Mouse (Mus musculus) MEL (cell line): Measurements from ENCODE around the gene Cd247. TPM values are rescaled to one million over a fixed set of nuclear protein-coding genes. Genes with fewer than 3 reads are reported as not detected.
"Not testable (repeated sequence)": the region's sequence is repeated elsewhere in the genome, so short reads cannot be mapped to it uniquely, and the experiment has no call there.

Source experiments
- DNase-seq: peaks from one replicate; pipeline ENCODE4 v3.0.0; 2011; ENCODE audit warnings: low read depth, low spot score
- H3K27ac ChIP-seq: 2 replicates; pipeline ENCODE4 v1.5.1; 2012; ENCODE audit warnings: low read depth, mild to moderate bottlenecking, control low read depth, low read length, moderate library complexity; ENCODE audit not compliant: control insufficient read depth
- H3K27me3 ChIP-seq, 2 experiments: fragments of 150-350 bp in 1 of 2; sonication (generic) in 1 of 2; 2 replicates each; pipeline ENCODE4 v1.6.1; 2012; ENCODE audit warnings: low read length in 2 of 2, mild to moderate bottlenecking in 2 of 2, improper control_type of control experiment in 1 of 2, moderate library complexity in 1 of 2; ENCODE audit not compliant: insufficient read depth in 2 of 2, control insufficient read depth in 1 of 2
- H3K36me3 ChIP-seq, 2 experiments: 2 replicates each; pipeline ENCODE4 v1.6.1; 2012 to 2014; ENCODE audit warnings: low read length in 2 of 2, improper control_type of control experiment in 1 of 2, inconsistent platforms in 1 of 2, mild to moderate bottlenecking in 1 of 2; ENCODE audit not compliant: insufficient read depth in 2 of 2, control insufficient read depth in 1 of 2
- H3K4me1 ChIP-seq, 2 experiments: fragments of 150-350 bp in 1 of 2; sonication (generic) in 1 of 2; 2 replicates each; pipeline ENCODE4 v1.6.1; 2012; ENCODE audit warnings: low read length in 2 of 2, improper control_type of control experiment in 1 of 2, mild to moderate bottlenecking in 1 of 2; ENCODE audit not compliant: insufficient read depth in 2 of 2, control insufficient read depth in 1 of 2
- H3K4me3 ChIP-seq, 2 experiments: fragments of 150-350 bp in 1 of 2; sonication (generic) in 1 of 2; 2 replicates each; pipeline ENCODE4 v1.5.1; 2012; ENCODE audit warnings: low read depth in 2 of 2, low read length in 2 of 2, mild to moderate bottlenecking in 2 of 2, moderate library complexity in 2 of 2, control low read depth in 1 of 2, improper control_type of control experiment in 1 of 2; ENCODE audit not compliant: control insufficient read depth in 1 of 2, insufficient read depth in 1 of 2
- H3K79me2 ChIP-seq: 2 replicates; pipeline ENCODE4 v1.6.1; 2012; ENCODE audit warnings: mild to moderate bottlenecking, low read length, moderate library complexity; ENCODE audit not compliant: control insufficient read depth, poor library complexity, insufficient read depth
- H3K9ac ChIP-seq: 2 replicates; pipeline ENCODE4 v1.6.1; 2012; ENCODE audit warnings: low read depth, mild to moderate bottlenecking, control low read depth, low read length, moderate library complexity; ENCODE audit not compliant: control insufficient read depth, poor library complexity, severe bottlenecking
- H3K9me3 ChIP-seq: fragments of 150-350 bp; sonication (generic); replicated peaks from 2 replicates; pipeline ENCODE4 v1.6.1; 2012; ENCODE audit warnings: mild to moderate bottlenecking, low read length, improper control_type of control experiment, moderate library complexity; ENCODE audit not compliant: insufficient read depth
- BHLHE40 ChIP-seq: IDR thresholded peaks from 2 replicates; pipeline ENCODE4 v1.6.1; 2012; ENCODE audit warnings: low read depth, mild to moderate bottlenecking, inconsistent platforms, low read length, improper control_type of control experiment, borderline replicate concordance
- CHD1 ChIP-seq: IDR thresholded peaks from 2 replicates; pipeline ENCODE4 v1.6.1; 2012; ENCODE audit warnings: low read depth, mild to moderate bottlenecking, inconsistent platforms, low read length, improper control_type of control experiment
- CTCF ChIP-seq, 3 experiments: IDR thresholded peaks in 2 of 3; conservative IDR thresholded peaks in 1 of 3; 2 replicates each; pipeline ENCODE4 v1.5.1; 2011 to 2012; ENCODE audit warnings: low read length in 3 of 3, low read depth in 2 of 3, mild to moderate bottlenecking in 2 of 3, improper control_type of control experiment in 1 of 3, inconsistent platforms in 1 of 3, mixed read lengths in 1 of 3, moderate library complexity in 1 of 3; ENCODE audit not compliant: control insufficient read depth in 1 of 3, insufficient read depth in 1 of 3, poor library complexity in 1 of 3, severe bottlenecking in 1 of 3
- ELF1 ChIP-seq: IDR thresholded peaks from 2 replicates; pipeline ENCODE4 v1.6.1; 2014; ENCODE audit warnings: low read depth, mild to moderate bottlenecking, inconsistent platforms, low read length, improper control_type of control experiment, moderate library complexity
- EP300 ChIP-seq, 2 experiments: IDR thresholded peaks; 2 replicates each; pipeline ENCODE4 v1.6.1; 2011; ENCODE audit warnings: improper control_type of control experiment in 2 of 2, low read length in 2 of 2, low read depth in 1 of 2, mild to moderate bottlenecking in 1 of 2
- GATA1 ChIP-seq: IDR thresholded peaks from 2 replicates; pipeline ENCODE4 v1.6.1; 2011; ENCODE audit warnings: low read depth, low read length, improper control_type of control experiment
- KAT2A ChIP-seq: conservative IDR thresholded peaks from 2 replicates; pipeline ENCODE4 v1.6.1; 2012; ENCODE audit warnings: low read depth, low read length, improper control_type of control experiment, inconsistent platforms
- MAX ChIP-seq: IDR thresholded peaks from 2 replicates; pipeline ENCODE4 v1.6.1; 2011; ENCODE audit warnings: low read length, improper control_type of control experiment
- MAZ ChIP-seq: IDR thresholded peaks from 2 replicates; pipeline ENCODE4 v1.6.1; 2012; ENCODE audit warnings: low read depth, mild to moderate bottlenecking, inconsistent platforms, low read length, improper control_type of control experiment
- MXI1 ChIP-seq: IDR thresholded peaks from 2 replicates; pipeline ENCODE4 v1.6.1; 2011; ENCODE audit warnings: mild to moderate bottlenecking, low read depth, low read length, improper control_type of control experiment
- MYC ChIP-seq: IDR thresholded peaks from 2 replicates; pipeline ENCODE4 v1.6.1; 2011; ENCODE audit warnings: low read depth, mild to moderate bottlenecking, low read length, improper control_type of control experiment, moderate library complexity
- NELFE ChIP-seq: IDR thresholded peaks from 2 replicates; pipeline ENCODE4 v1.6.1; 2011; ENCODE audit warnings: low read depth, low read length, improper control_type of control experiment
- POLR2A ChIP-seq, 2 experiments: IDR thresholded peaks; 2 replicates each; pipeline ENCODE4 v1.6.1; 2011 to 2012; ENCODE audit warnings: low read length in 2 of 2, mild to moderate bottlenecking in 2 of 2, control low read depth in 1 of 2, improper control_type of control experiment in 1 of 2, low read depth in 1 of 2, moderate library complexity in 1 of 2; ENCODE audit not compliant: control insufficient read depth in 1 of 2, insufficient read depth in 1 of 2, poor library complexity in 1 of 2
- SIN3A ChIP-seq: IDR thresholded peaks from 2 replicates; pipeline ENCODE4 v1.6.1; 2012; ENCODE audit warnings: low read length, improper control_type of control experiment, inconsistent platforms
- TBP ChIP-seq: IDR thresholded peaks from 2 replicates; pipeline ENCODE4 v1.8.0; 2011; ENCODE audit warnings: low read depth, low read length, improper control_type of control experiment
- ZMIZ1 ChIP-seq: IDR thresholded peaks from 2 replicates; pipeline ENCODE4 v1.6.1; 2012; ENCODE audit warnings: low read depth, mild to moderate bottlenecking, inconsistent platforms, low read length, improper control_type of control experiment, moderate library complexity
- polyA plus RNA-seq, 2 experiments: library from polyadenylated mRNA; stranded (reverse) in 1 of 2; unstranded in 1 of 2; fragments of >175 nt in 1 of 2; fragments of >200 nt in 1 of 2; gene quantifications; 2 replicates each; pipeline versions ENCODE4 v1.2.1 to v1.2.4; 2012; ENCODE audit warnings: low replicate concordance in 2 of 2, low read depth in 1 of 2; ENCODE audit not compliant: insufficient read length in 2 of 2, insufficient read depth in 1 of 2, missing spikeins in 1 of 2
- total RNA-seq: library from RNA; depleted of rRNA; stranded (reverse); fragments of 300-350 nt; gene quantifications from 2 replicates; pipeline ENCODE4 v1.2.3, GENCODE M21; 2012

Gene Cd247
- total and polyA plus RNA-seq, 3 experiments, result 1.3 to 1.7 TPM; not detected in 1

GRCm38 (mm10) chr1:165761522-165762305 lies 26.8 kb upstream of the Cd247 start:
- peak overlapping the region; percentile 41; the same call in 1 of the 2 replicates for H3K27ac ChIP-seq
- 0 out of 2 replicates have a peak, but pooled peaks have one; percentile 34 for TF ChIP-seq ELF1
- peak; percentile 96 for TF ChIP-seq MYC
- TF ChIP-seq TBP, result 0 out of 2 replicates have a peak, but pooled peaks have one; percentile 23
- TF ChIP-seq POLR2A (IDR thresholded peaks at IDR 0.05; ENCODE audit: control insufficient read depth in 1 of 2, insufficient read depth in 1 of 2, low read depth in 1 of 2, low read length in 2 of 2, poor library complexity in 1 of 2), result no peak
- no peak for TF ChIP-seq KAT2A
- peak; percentile 78 for TF ChIP-seq MAX
- TF ChIP-seq MAZ, result no peak
- peak; percentile 42; the same call in 1 of the 2 replicates for TF ChIP-seq MXI1
- peak in 2 of 3 experiments; percentile 13 to 14; a peak in 2 of 6 replicates for TF ChIP-seq CTCF (IDR thresholded peaks at IDR 0.05 in 2 of 3, conservative IDR thresholded peaks at IDR 0.05 in 1 of 3; ENCODE audit: control insufficient read depth in 1 of 3, insufficient read depth in 1 of 3, low read depth in 2 of 3, low read length in 3 of 3, poor library complexity in 1 of 3, severe bottlenecking in 1 of 3)
- TF ChIP-seq, all 39 proteins: peak for 6
- Histone ChIP-seq H3K9me3 (no peaks in the 10 kb centered on the region), H3K36me3 (peaks cover 0 to 7% of the 10 kb centered on the region in 2 experiments; a peak in 2 of 4 replicates), H3K27me3 (no peaks in the 10 kb centered on the region), H3K4me1 (peaks cover 0 to 16% of the 10 kb centered on the region in 2 experiments), H3K4me3 (no peak overlapping the region), H3K9ac (no peak overlapping the region), H3K79me2 (peaks cover 25% of the 10 kb centered on the region)
- peak; percentile 52 for DNase-seq

- H3K9me3 ChIP-seq, DNase-seq, H3K4me3 ChIP-seq, H3K27me3 ChIP-seq: not testable (repeated sequence)
- Histone ChIP-seq H3K9ac (peak overlapping the region; percentile 35; the same call in 1 of the 2 replicates), H3K36me3 (peaks cover 0 to 11% of the 10 kb centered on the region in 2 experiments; a peak in 2 of 4 replicates), H3K79me2 (peaks cover 30% of the 10 kb centered on the region), H3K27ac (peak overlapping the region; percentile 41), H3K4me1 (peaks cover 0 to 21% of the 10 kb centered on the region in 2 experiments)
These were observed 26.0 kb upstream of the Cd247 start for GRCm38 (mm10) chr1:165762498-165762897.

DNA sequence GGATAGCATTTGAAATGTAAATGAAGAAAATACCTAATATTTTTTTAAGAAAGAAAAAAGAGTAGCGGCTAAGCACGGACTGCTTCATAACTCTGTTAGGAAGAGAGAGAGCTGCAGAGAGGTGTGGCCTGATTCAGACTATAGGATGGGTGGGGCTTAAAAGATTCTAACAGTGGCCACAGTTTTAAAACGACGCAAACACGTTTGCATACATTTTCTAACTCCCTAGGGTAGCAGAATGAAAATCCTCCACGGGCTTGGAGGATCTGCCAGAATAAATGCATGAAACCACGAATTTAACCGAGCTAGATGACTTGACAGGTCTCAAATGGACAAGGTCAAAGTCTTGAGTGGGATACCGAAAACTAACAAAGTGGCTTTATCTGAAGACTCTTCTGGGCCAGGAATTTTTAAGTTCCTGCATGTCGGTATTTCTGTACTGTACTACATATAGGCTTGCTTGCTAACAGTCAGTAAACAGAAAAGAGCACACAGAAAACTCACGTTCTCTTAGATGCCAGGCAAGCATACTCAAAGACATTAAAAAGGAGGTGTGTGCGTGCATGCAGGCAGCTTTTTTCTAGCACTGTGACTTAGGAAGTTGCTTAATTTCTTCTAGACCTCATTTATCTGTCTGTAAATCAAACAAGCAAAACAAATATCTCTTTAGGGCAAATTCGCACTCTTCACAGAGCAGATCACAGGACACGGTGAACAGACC lies 25.4 kb upstream of the Cd247 start:
- Histone ChIP-seq H3K27ac (peak overlapping the region; percentile 75), H3K27me3 (no peaks in the 10 kb centered on the region)
- TF ChIP-seq MYC, result 0 out of 2 replicates have a peak, but pooled peaks have one; percentile 53
- TF ChIP-seq SIN3A, result peak; percentile 77
- TF ChIP-seq TBP, result peak; percentile 48; the same call in 1 of the 2 replicates
- TF ChIP-seq GATA1, result 0 out of 2 replicates have a peak, but pooled peaks have one; percentile 5
- TF ChIP-seq CHD1, result 0 out of 2 replicates have a peak, but pooled peaks have one; percentile 79
- TF ChIP-seq EP300 (IDR thresholded peaks at IDR 0.05; ENCODE audit: low read depth in 1 of 2, low read length in 2 of 2), result no peak
- 0 out of 2 replicates have a peak, but pooled peaks have one; percentile 35 for TF ChIP-seq ZMIZ1
- no peak for TF ChIP-seq BHLHE40
- no peak for TF ChIP-seq NELFE
- TF ChIP-seq, all 39 proteins: peak for 6
- Histone ChIP-seq H3K4me3 (peak overlapping the region; percentile 60 to 67), H3K36me3 (peaks cover 0 to 11% of the 10 kb centered on the region in 2 experiments; a peak in 2 of 4 replicates), H3K9ac (peak overlapping the region; percentile 62), H3K9me3 (no peaks in the 10 kb centered on the region), H3K79me2 (peaks cover 30% of the 10 kb centered on the region), H3K4me1 (peaks cover 0 to 21% of the 10 kb centered on the region in 2 experiments)
- DNase-seq, result peak; percentile 82
